Mouse (Mus musculus) midbrain, postnatal 0 days (tissue): ENCODE results near the gene Emc1. TPM values are rescaled to one million over a fixed set of nuclear protein-coding genes. Genes with fewer than 3 reads are reported as not detected.

Experiments used
- ATAC-seq: fragments of 200-750 bp; cut with Nextera tagmentation; 2 replicates; pipeline ENCODE4 v1.8.0; 2017; ENCODE audit warnings: moderate number of reproducible peaks, mild to moderate bottlenecking, moderate TSS enrichment, moderate library complexity; ENCODE audit not compliant: low FRiP score
- DNase-seq: peaks from one replicate; pipeline ENCODE4 v3.0.0-alpha.2; 2015; ENCODE audit warnings: low spot score
- H3K27ac ChIP-seq: fragments of 300-500 bp; sonication (generic); 2 replicates; pipeline ENCODE4 v1.5.1; 2014; ENCODE audit warnings: low read depth, mild to moderate bottlenecking, low read length, mixed read lengths
- H3K27me3 ChIP-seq: fragments of 300-500 bp; sonication (generic); 2 replicates; pipeline ENCODE4 v1.6.1; 2014; ENCODE audit warnings: low read length, control low read depth, mixed read lengths; ENCODE audit not compliant: insufficient read depth
- H3K36me3 ChIP-seq: fragments of 300-500 bp; sonication (generic); 2 replicates; pipeline ENCODE4 v1.6.1; 2014; ENCODE audit warnings: low read length, control low read depth, mixed read lengths; ENCODE audit not compliant: insufficient read depth
- H3K4me1 ChIP-seq: fragments of 300-500 bp; sonication (generic); 2 replicates; pipeline ENCODE4 v1.6.1; 2014; ENCODE audit warnings: mild to moderate bottlenecking, control low read depth, antibody characterized with exemption, low read length, mixed read lengths; ENCODE audit not compliant: insufficient read depth
- H3K4me2 ChIP-seq: fragments of 300-500 bp; sonication (generic); 2 replicates; pipeline ENCODE4 v1.6.1; 2014; ENCODE audit warnings: low read depth, mild to moderate bottlenecking, low read length, mixed read lengths; ENCODE audit not compliant: poor library complexity, severe bottlenecking
- H3K4me3 ChIP-seq: fragments of 300-500 bp; sonication (generic); 2 replicates; pipeline ENCODE4 v1.5.1; 2014; ENCODE audit warnings: low read depth, mild to moderate bottlenecking, low read length, moderate library complexity
- H3K9ac ChIP-seq: fragments of 300-500 bp; sonication (generic); replicated peaks from 2 replicates; pipeline ENCODE4 v1.6.1; 2014; ENCODE audit warnings: mild to moderate bottlenecking, low read length, moderate library complexity, mixed read lengths; ENCODE audit not compliant: poor library complexity, severe bottlenecking
- H3K9me3 ChIP-seq: fragments of 300-500 bp; sonication (generic); 2 replicates; pipeline ENCODE4 v1.6.1; 2016; ENCODE audit warnings: low read length, control low read depth
- CTCF ChIP-seq: IDR thresholded peaks from 2 replicates; pipeline ENCODE4 v1.5.1; 2016; ENCODE audit warnings: antibody characterized with exemption, mild to moderate bottlenecking
- WGBS: fragments of 180-500 bp; shearing (Covaris S2); extraction: QIAGEN DNeasy Blood & Tissue Kit; methylation state at CpG from one replicate; pipeline ENCODE4 v1.1.7; 2014; 5-methylcytosine and 5-hydroxymethylcytosine counted together
- polyA plus RNA-seq: library from polyadenylated mRNA; unstranded; fragments of >200 nt; fragmentation: Nextera tagmentation; extraction: Ambion mirVana; gene quantifications from 2 replicates; pipeline ENCODE4 v1.2.1, GENCODE M21; 2015
- total RNA-seq: library from RNA; depleted of rRNA; stranded (reverse); fragments of >200 nt; gene quantifications from 2 replicates; pipeline ENCODE4 v1.2.3, GENCODE M21; 2014

Emc1 gene
- total and polyA plus RNA-seq, 2 experiments from 2014 or later: 50.3 to 78.3 TPM

DNA sequence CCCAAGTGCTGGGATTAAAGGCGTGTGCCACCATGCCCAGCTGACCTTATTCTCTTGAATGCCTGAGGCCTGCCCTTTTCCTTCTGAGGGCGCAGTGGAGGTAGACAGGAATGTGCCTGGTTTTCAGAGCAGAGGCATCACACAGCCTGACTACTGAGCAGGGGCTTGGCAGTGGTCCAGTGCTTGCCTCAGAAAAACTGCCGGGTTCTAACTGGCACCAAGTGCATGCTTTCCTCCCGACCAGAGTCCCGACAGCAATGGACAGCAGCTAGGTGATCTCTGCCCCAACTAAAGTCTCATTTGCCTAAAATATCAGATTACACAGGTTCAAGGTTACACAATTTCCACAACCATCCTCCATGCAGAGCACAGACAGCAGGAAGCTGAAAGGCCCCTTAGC is 8.7 kb upstream of the Emc1 start:
- no peak for ATAC-seq

GRCm38 (mm10) chr4:139345416-139346019 is 6.9 kb upstream of the Emc1 start:
- no peak overlapping the region for H3K9ac ChIP-seq
- WGBS: 71% methylated on average over 23 of the region's 23 CpGs
- ATAC-seq (peak; percentile 16; the same call in 1 of the 2 replicates), DNase-seq (no peak)
- H3K4me1 ChIP-seq: peaks cover 1% of the 10 kb centered on the region; the same call in 1 of the 2 replicates
- H3K27ac ChIP-seq: no peak overlapping the region
- TF ChIP-seq CTCF: no peak
- H3K9me3 ChIP-seq: no peaks in the 10 kb centered on the region
- peaks cover 21% of the 10 kb centered on the region for H3K36me3 ChIP-seq
- no peak overlapping the region for H3K4me3 ChIP-seq
- no peaks in the 10 kb centered on the region for H3K27me3 ChIP-seq
- H3K4me2 ChIP-seq: no peak overlapping the region

More for the DNA sequence above, 8.7 kb upstream of the Emc1 start:
- Histone ChIP-seq H3K36me3 (peaks cover 16% of the 10 kb centered on the region), H3K9me3 (no peaks in the 10 kb centered on the region), H3K4me2 (no peak overlapping the region), H3K27ac (no peak overlapping the region), H3K4me3 (no peak overlapping the region), H3K4me1 (no peaks in the 10 kb centered on the region), H3K9ac (no peak overlapping the region), H3K27me3 (no peaks in the 10 kb centered on the region)
- WGBS: 71% methylated on average over 5 of the region's 5 CpGs
- no peak for TF ChIP-seq CTCF
- DNase-seq: peak; percentile 61

- peak overlapping the region; percentile 89 for H3K4me2 ChIP-seq
- H3K27ac ChIP-seq: peak overlapping the region; percentile 96
- no peaks in the 10 kb centered on the region for H3K9me3 ChIP-seq
- H3K9ac ChIP-seq: peak overlapping the region; percentile 94
- H3K4me3 ChIP-seq: peak overlapping the region; percentile 75
- peaks cover 32% of the 10 kb centered on the region for H3K36me3 ChIP-seq
- no peaks in the 10 kb centered on the region for H3K27me3 ChIP-seq
- ATAC-seq (peak; percentile 26; the same call in 1 of the 2 replicates), DNase-seq (no peak)
- TF ChIP-seq CTCF: no peak
- 0% methylated on average over 7 of the region's 7 CpGs for WGBS
- peaks cover 13% of the 10 kb centered on the region; the same call in 1 of the 2 replicates for H3K4me1 ChIP-seq
Observed at GRCm38 (mm10) chr4:139352832-139353231, 445 bp downstream of the Emc1 start.

- 0 out of 2 replicates have a peak, but pooled peaks have one; percentile 0 for TF ChIP-seq CTCF
- Histone ChIP-seq H3K27ac (no peak overlapping the region), H3K27me3 (no peaks in the 10 kb centered on the region), H3K9me3 (no peaks in the 10 kb centered on the region), H3K36me3 (peaks cover 52% of the 10 kb centered on the region), H3K9ac (no peak overlapping the region), H3K4me2 (no peak overlapping the region), H3K4me1 (peaks cover 5% of the 10 kb centered on the region; the same call in 1 of the 2 replicates), H3K4me3 (no peak overlapping the region)
- no peak for DNase-seq
- ATAC-seq: no peak
- WGBS: 99% methylated on average over 3 of the region's 3 CpGs
Observed at GRCm38 (mm10) chr4:139357211-139357610, 4.8 kb downstream of the Emc1 start.

GRCm38 (mm10) chr4:139360761-139361548 is 8.6 kb downstream of the Emc1 start:
- 96% methylated on average over 11 of the region's 11 CpGs for WGBS
- H3K36me3 ChIP-seq: peaks cover 83% of the 10 kb centered on the region
- no peak for ATAC-seq

GRCm38 (mm10) chr4:139367336-139367735 is 14.9 kb downstream of the Emc1 start:
- Histone ChIP-seq H3K9me3 (no peaks in the 10 kb centered on the region), H3K36me3 (peaks cover 88% of the 10 kb centered on the region), H3K27ac (no peak overlapping the region), H3K4me3 (no peak overlapping the region), H3K27me3 (no peaks in the 10 kb centered on the region), H3K4me1 (no peaks in the 10 kb centered on the region), H3K9ac (no peak overlapping the region), H3K4me2 (no peak overlapping the region)
- WGBS: 97% methylated on average over 3 of the region's 3 CpGs
- DNase-seq: no peak
- no peak for ATAC-seq
- TF ChIP-seq CTCF: no peak

More at GRCm38 (mm10) chr4:139360761-139361548, 8.6 kb downstream of the Emc1 start:
- no peak for DNase-seq
- Histone ChIP-seq H3K4me3 (no peak overlapping the region), H3K9ac (no peak overlapping the region), H3K9me3 (no peaks in the 10 kb centered on the region), H3K4me1 (no peaks in the 10 kb centered on the region), H3K4me2 (no peak overlapping the region), H3K27me3 (no peaks in the 10 kb centered on the region), H3K27ac (no peak overlapping the region)
- TF ChIP-seq CTCF: no peak
